Mouse (Mus musculus): ENCODE data around the gene Rbm45.

- TF ChIP-seq CTCF (conservative IDR thresholded peaks at IDR 0.05; ENCODE audit: low read length) (no peak), NANOG (IDR thresholded peaks at IDR 0.05; ENCODE audit: borderline replicate concordance, low read length) (no peak)
Observed at GRCm38 (mm10) chr2:76412924-76413323, 43.1 kb downstream of the Rbm45 start.
